Mouse (Mus musculus) ES-CJ7 (cell line): ENCODE results near the gene Stx8.

Experiments
- DNase-seq: peaks from one replicate; pipeline ENCODE4 v3.0.0; 2011; ENCODE audit warnings: low read depth, low spot score

Stx8 gene

DNA sequence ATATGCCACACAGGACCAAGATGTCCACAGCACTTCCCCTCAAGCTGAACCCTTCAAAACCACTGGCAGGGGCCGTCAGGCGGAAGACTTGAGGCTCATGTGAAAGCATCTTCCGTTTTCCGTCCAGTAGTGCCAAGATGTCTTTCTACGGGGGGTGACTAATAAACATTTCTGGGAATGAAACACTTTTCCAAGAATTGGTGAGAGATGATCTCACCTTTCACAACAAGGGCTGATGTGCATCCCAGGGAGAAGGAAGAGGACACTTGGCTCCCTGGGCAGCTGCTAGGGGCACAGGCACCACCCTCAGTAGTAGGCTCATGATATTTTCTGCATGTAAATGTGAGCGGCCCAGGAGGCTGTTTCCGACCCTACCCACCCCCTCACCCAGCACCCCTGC lies 256.2 kb downstream of the Stx8 start:
- DNase-seq, result no peak

DNA sequence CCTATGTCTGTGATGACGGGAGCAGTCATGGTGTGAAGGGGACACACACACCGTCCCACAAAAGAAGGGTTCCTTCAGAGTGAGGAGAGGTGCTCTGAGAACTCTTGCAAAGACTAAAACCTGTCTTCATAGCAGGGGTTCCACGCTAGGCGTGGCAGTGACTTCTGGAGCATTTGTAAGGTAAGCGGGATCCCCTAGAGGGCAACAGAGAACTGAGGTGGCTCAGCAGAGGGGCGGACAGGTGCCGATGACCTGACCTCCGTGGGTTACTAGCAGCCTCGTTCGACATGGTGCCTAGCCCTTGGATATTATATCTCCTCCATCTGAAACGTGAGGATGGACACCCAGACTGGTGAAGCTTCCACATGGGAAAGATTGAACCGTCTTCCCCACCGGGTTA lies 257.1 kb downstream of the Stx8 start:
- DNase-seq, result peak; percentile 14

DNA sequence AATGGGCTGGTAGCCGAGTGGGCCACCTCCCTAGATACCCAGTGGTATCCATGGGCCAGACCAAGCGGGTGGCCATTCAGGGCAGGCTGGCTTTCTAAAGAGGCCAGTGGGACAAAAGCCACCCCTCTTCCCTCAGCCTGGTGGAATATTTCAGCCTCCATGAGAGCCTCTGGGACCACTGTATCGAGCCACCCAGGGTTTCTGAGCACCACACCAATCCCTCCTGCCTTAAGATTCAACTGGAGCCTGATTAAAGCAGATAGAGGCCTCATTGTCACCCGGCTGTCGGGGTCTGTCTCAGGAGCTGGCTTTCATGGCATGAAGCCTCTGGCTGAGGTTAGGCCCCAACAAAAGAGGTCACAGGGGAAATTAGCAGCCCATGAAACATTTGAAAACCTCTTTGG lies 260.7 kb downstream of the Stx8 start:
- DNase-seq, result no peak

DNA sequence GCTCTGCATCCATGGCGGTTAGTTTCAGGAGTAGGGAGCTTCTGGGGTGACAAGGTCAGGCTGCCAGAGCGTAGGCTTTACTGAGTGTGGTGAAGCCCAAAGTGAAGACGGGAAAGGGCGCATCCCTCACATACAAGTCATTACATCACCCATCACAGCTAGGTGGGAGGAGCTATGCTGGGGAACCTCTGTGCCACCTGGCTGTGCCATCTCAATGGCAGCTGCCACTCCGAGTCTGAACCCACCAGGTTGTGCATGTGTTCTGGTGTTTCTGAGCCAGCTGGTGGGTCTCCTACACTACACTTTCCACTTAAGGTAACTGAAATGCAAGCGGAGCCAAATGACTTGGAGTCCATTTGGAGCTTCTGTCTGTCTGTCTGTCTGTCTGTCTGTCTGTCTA lies 261.8 kb downstream of the Stx8 start:
- no peak for DNase-seq

DNA sequence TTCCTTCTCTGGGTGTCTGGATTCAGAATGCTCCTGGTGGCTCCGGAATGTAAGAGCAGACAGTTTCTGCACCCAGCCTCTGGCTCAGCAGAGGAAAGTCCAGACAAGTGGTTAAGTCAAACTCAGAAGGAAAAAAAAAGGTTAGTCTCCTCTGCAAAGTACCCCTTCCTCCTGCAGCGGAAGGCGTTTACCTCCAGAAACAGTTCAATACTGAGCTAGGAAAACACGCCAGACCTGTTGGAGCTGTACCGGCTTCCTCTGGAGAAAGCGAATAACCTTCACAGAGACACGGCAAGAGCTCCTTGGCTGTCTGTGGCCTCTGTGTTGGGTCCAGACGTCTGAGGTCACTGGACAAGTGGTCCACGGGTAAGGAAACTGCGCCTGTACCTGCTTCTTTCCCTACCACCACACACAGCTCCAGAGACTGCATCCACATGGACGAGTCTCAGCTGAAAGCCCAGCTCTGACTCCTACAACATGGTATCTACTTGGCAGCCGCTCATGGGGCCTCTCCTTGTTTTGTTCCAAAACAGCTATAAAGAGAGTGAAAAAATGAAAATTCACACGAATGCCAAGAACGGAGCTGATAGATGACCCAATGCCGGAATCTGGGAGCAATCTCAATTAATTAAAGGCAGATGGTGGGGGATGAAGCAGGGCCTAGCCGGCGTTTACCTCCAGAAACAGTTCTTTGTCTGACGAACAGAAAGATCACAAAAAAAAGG lies 263.1 kb downstream of the Stx8 start:
- DNase-seq, result no peak

- peak; percentile 67 for DNase-seq
Measured at GRCm38 (mm10) chr11:68231558-68231957, 265.6 kb downstream of the Stx8 start.

GRCm38 (mm10) chr11:68233469-68233965 lies 267.5 kb downstream of the Stx8 start:
- no peak for DNase-seq

- DNase-seq, result no peak
Measured at GRCm38 (mm10) chr11:68239756-68240155, 273.8 kb downstream of the Stx8 start.

DNA sequence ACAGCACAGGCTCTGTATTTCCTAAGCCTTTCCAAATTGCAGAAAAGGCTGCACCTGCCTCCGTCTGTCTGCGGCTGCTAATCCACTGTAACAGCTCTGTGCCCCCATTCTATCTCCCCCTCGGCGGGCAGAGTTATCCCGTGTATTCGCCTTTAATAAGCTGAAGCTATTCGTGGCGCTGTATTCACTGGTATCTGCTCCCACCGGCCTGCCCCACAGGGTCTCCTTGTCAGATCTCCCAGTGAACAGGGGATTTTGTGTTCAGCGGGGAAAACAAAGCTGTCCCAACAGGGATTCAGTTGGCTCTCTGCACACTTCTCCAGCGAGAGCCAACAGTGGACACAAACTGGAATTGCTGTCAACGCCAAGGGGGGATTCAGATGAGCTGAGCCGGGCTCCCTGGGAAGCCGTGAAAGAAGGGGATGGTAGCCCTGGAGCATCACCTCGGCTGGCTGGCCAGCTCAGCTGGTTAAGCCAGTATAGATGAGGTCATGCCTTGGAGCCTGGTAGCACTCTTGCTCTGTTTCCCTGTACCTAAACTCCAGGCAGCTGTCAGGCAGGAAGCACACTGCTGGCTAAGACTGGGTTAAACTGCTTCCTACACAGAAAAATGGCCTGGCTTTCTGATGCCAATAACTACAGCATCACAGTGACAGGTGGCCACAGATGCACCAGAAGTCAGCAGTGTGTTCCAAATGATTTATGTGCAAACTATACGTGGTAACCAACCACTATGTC lies 278.4 kb downstream of the Stx8 start:
- DNase-seq, result no peak

GRCm38 (mm10) chr11:68244992-68245261 lies 278.9 kb downstream of the Stx8 start:
- no peak for DNase-seq

DNA sequence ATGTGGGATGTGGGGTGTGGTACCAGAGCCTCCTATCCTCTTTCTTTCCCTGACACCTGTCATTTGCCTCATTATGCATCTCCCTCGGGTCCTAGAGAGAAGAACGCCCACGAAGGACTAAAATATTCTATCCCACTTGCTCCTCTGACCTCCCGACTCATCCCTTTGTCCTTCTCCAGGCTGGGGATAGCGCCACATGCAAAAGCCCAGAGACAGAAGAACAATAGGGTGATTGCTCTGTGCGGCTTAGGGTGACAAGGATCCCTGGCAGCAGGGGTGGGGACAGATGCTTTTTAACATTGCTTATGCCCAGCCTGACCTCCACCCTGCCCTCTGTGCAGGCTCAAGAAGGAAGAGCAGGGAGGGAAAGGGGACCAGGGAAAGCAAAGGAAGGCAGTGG lies 281.9 kb downstream of the Stx8 start:
- peak; percentile 21 for DNase-seq

DNA sequence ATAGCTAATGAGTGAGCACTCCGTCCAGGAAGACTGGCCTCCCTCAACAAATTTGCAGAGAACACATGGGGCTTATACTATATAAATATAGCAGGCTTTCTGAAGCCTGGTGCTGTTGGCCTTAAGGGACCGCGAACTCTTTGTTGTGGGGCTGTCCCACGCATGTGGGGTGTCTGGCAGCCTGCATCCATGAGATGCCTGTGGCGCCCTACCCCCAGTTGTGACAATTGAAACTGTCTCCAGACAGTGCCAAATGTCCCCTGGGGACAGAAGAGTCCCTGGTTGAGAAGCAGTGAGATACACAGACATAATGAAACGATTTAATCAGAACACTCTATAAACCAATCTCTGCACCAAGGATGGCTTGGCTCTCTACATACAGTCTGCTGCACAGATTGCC lies 284.1 kb downstream of the Stx8 start:
- DNase-seq, result no peak

GRCm38 (mm10) chr11:68253531-68253930 lies 287.5 kb downstream of the Stx8 start:
- no peak for DNase-seq
